Mouse (Mus musculus) testis, adult 2 months (tissue): ENCODE results near the gene Stxbp5. TPM values are rescaled to one million over a fixed set of nuclear protein-coding genes. Genes with fewer than 3 reads are reported as not detected.

ENCODE experiments used
- H3K27ac ChIP-seq: fragments of 200-500 bp; 2 replicates; pipeline ENCODE4 v1.5.1; 2012; ENCODE audit warnings: low read depth, low read length; ENCODE audit not compliant: control insufficient read depth, insufficient read depth
- H3K27me3 ChIP-seq: fragments of 200-500 bp; 2 replicates; pipeline ENCODE4 v1.6.1; 2012; ENCODE audit warnings: mild to moderate bottlenecking, low read length, moderate library complexity; ENCODE audit not compliant: control insufficient read depth, insufficient read depth
- H3K36me3 ChIP-seq: fragments of 200-500 bp; 2 replicates; pipeline ENCODE4 v1.6.1; 2012; ENCODE audit warnings: mild to moderate bottlenecking, low read length; ENCODE audit not compliant: control insufficient read depth, insufficient read depth
- H3K4me1 ChIP-seq: fragments of 200-500 bp; 2 replicates; pipeline ENCODE4 v1.6.1; 2012; ENCODE audit warnings: low read length; ENCODE audit not compliant: control insufficient read depth, insufficient read depth
- H3K4me3 ChIP-seq: fragments of 200-500 bp; 2 replicates; pipeline ENCODE4 v1.5.1; 2012; ENCODE audit warnings: low read depth, mild to moderate bottlenecking, low read length, moderate library complexity, mixed read lengths; ENCODE audit not compliant: control insufficient read depth
- CTCF ChIP-seq: fragments of 200-500 bp; IDR thresholded peaks from 2 replicates; pipeline ENCODE4 v1.5.1; 2012; ENCODE audit warnings: low read depth, mild to moderate bottlenecking, inconsistent platforms, low read length, moderate library complexity; ENCODE audit not compliant: control insufficient read depth, insufficient read depth, insufficient replicate concordance
- POLR2A ChIP-seq: fragments of 200-500 bp; IDR thresholded peaks from 2 replicates; pipeline ENCODE4 v1.6.1; 2012; ENCODE audit warnings: low read depth, mild to moderate bottlenecking, inconsistent platforms, low read length, moderate library complexity; ENCODE audit not compliant: control insufficient read depth
- polyA plus RNA-seq: library from polyadenylated mRNA; depleted of rRNA; stranded (reverse); fragments of >200 nt; gene quantifications from 2 replicates; pipeline ENCODE4 v1.2.3, GENCODE M21; 2012

The Stxbp5 gene
- polyA plus RNA-seq, 1 experiment = 12.5 TPM

GRCm38 (mm10) chr10:9790947-9791346 lies 109.9 kb downstream of the Stxbp5 start:
- Histone ChIP-seq H3K4me1 (no peaks in the 10 kb centered on the region), H3K27ac (no peak overlapping the region), H3K4me3 (no peak overlapping the region), H3K36me3 (peaks cover 1% of the 10 kb centered on the region; the same call in 1 of the 2 replicates), H3K27me3 (no peaks in the 10 kb centered on the region)
- no peak for TF ChIP-seq CTCF
- TF ChIP-seq POLR2A = no peak

- TF ChIP-seq CTCF (no peak), POLR2A (no peak)
- H3K4me3 ChIP-seq = no peak overlapping the region
- no peaks in the 10 kb centered on the region for H3K27me3 ChIP-seq
- H3K4me1 ChIP-seq = no peaks in the 10 kb centered on the region
- no peak overlapping the region for H3K27ac ChIP-seq
- H3K36me3 ChIP-seq = peaks cover 1% of the 10 kb centered on the region; the same call in 1 of the 2 replicates
Measured at GRCm38 (mm10) chr10:9786461-9786860, 114.4 kb downstream of the Stxbp5 start.

- Histone ChIP-seq H3K27me3 (no peaks in the 10 kb centered on the region), H3K4me3 (no peak overlapping the region), H3K36me3 (peaks cover 1% of the 10 kb centered on the region; the same call in 1 of the 2 replicates), H3K27ac (no peak overlapping the region), H3K4me1 (no peaks in the 10 kb centered on the region)
- no peak for TF ChIP-seq POLR2A
- TF ChIP-seq CTCF = no peak
Measured at GRCm38 (mm10) chr10:9785651-9786050, 115.2 kb downstream of the Stxbp5 start.

- no peaks in the 10 kb centered on the region for H3K36me3 ChIP-seq
- no peak overlapping the region for H3K4me3 ChIP-seq
- H3K27ac ChIP-seq = no peak overlapping the region
- TF ChIP-seq CTCF (no peak), POLR2A (no peak)
- no peaks in the 10 kb centered on the region for H3K4me1 ChIP-seq
- H3K27me3 ChIP-seq = no peaks in the 10 kb centered on the region
Measured at GRCm38 (mm10) chr10:9779864-9780263, 121.0 kb downstream of the Stxbp5 start.

GRCm38 (mm10) chr10:9770261-9770660 lies 130.6 kb downstream of the Stxbp5 start:
- Histone ChIP-seq H3K36me3 (peaks cover 2% of the 10 kb centered on the region; the same call in 1 of the 2 replicates), H3K27ac (no peak overlapping the region), H3K4me1 (no peaks in the 10 kb centered on the region), H3K27me3 (no peaks in the 10 kb centered on the region), H3K4me3 (no peak overlapping the region)
- no peak for TF ChIP-seq CTCF
- TF ChIP-seq POLR2A = no peak

GRCm38 (mm10) chr10:9763831-9764230 lies 137.0 kb downstream of the Stxbp5 start:
- no peak overlapping the region for H3K27ac ChIP-seq
- TF ChIP-seq POLR2A (no peak), CTCF (no peak)
- no peak overlapping the region for H3K4me3 ChIP-seq
- no peaks in the 10 kb centered on the region for H3K4me1 ChIP-seq
- no peaks in the 10 kb centered on the region; the same call in 1 of the 2 replicates for H3K36me3 ChIP-seq
- H3K27me3 ChIP-seq = no peaks in the 10 kb centered on the region

GRCm38 (mm10) chr10:9760264-9760663 lies 140.6 kb downstream of the Stxbp5 start:
- Histone ChIP-seq H3K4me3 (no peak overlapping the region), H3K27me3 (no peaks in the 10 kb centered on the region), H3K36me3 (no peaks in the 10 kb centered on the region), H3K27ac (no peak overlapping the region), H3K4me1 (no peaks in the 10 kb centered on the region)
- TF ChIP-seq CTCF (no peak), POLR2A (no peak)

GRCm38 (mm10) chr10:9756546-9756945 lies 144.3 kb downstream of the Stxbp5 start:
- no peak overlapping the region for H3K4me3 ChIP-seq

More at GRCm38 (mm10) chr10:9756546-9756945, 144.3 kb downstream of the Stxbp5 start:
- Histone ChIP-seq H3K27me3 (no peaks in the 10 kb centered on the region), H3K36me3 (no peaks in the 10 kb centered on the region), H3K4me1 (no peaks in the 10 kb centered on the region), H3K27ac (no peak overlapping the region)
- no peak for TF ChIP-seq CTCF
- TF ChIP-seq POLR2A = no peak
